Mouse (Mus musculus) gastrocnemius, postnatal 36 days (tissue): Measurements from ENCODE around the gene Lrrc51. TPM values are rescaled to one million over a fixed set of nuclear protein-coding genes. Genes with fewer than 3 reads are reported as not detected.
A peak's percentile ranks its signal among the peaks of the same experiment; 100 is the strongest.

Source experiments
- DNase-seq, 2 experiments: peaks; one replicate each; pipeline ENCODE4 v3.0.0; 2022
- intact Hi-C: fragments of 180-260 bp; cut with DNase I; formaldehyde crosslinking; loops from one replicate; pipeline ENCODE4 v1.15.1; 2025
- long read RNA-seq, 2 experiments: library from polyadenylated mRNA; stranded (forward); transcript quantifications; one replicate each; pipeline ENCODE4 v2.0.0; 2021
- total RNA-seq, 2 experiments: library from RNA; stranded (reverse); gene quantifications; 2 replicates each; pipeline ENCODE4 v1.2.3; 2021

The Lrrc51 gene
- total RNA-seq: 1 to 10 TPM; 2.9 to 3.2 TPM
- long read RNA-seq, experiment 1, transcript Lrrc51-206 (5 exons, 821 nt): major isoform, 7 of 18 reads
- long read RNA-seq, experiment 1, partial matches to known transcripts: 3 of 18 reads
- long read RNA-seq, experiment 1, other reads (novel, unspliced or antisense): 8 of 18 reads
- long read RNA-seq, experiment 2, partial matches to known transcripts: 2 of 7 reads
- long read RNA-seq, experiment 2, other reads (novel, unspliced or antisense): 2 of 7 reads

DNA sequence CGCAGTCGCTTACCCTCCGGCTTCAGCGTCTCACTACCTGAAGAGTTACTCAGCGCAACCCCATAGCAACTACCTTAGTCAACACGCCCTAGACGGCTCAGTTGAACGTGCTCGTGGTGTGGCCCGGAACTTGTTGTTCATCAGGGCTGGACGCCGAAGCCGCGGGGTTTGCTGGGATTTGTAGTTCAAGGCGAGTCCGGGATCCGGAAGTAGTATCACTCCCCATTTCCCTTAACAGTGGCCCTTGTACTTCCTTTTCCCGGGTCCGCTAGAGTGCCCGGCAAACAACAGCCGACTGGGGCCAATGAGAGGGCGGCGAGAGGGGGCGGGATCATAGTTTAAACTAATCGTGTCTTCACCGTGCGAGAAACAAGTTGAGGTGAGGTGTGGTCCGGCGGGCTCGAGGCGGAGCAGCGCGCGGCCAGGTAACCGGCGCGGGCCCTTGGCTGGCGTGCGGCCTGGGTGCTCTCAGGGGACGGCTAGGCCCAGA lies at the start of gene Lrrc51, which contains the start of gene Numa1:
TSS of gene Lrrc51 (minus strand) at position 145 of the 490 bp plus-strand sequence.
TSS of gene Numa1 (plus strand) at position 361 of the 490 bp plus-strand sequence.
- intact Hi-C loops: no loop called here
- peak; percentile 93 to 94 for DNase-seq

GRCm38 (mm10) chr7:101982735-101983134 lies 49.0 kb upstream of the Lrrc51 start:
- intact Hi-C loops: no loop called here

GRCm38 (mm10) chr7:101974505-101974904 lies 40.8 kb upstream of the Lrrc51 start:
- intact Hi-C loops: loop anchor here (5.0 kb wide), 1 partner anchor 57 kb away; no protein-coding TSS in a partner anchor
- DNase-seq: peak; percentile 38 to 69

More at GRCm38 (mm10) chr7:101982735-101983134, 49.0 kb upstream of the Lrrc51 start:
- no peak for DNase-seq

DNA sequence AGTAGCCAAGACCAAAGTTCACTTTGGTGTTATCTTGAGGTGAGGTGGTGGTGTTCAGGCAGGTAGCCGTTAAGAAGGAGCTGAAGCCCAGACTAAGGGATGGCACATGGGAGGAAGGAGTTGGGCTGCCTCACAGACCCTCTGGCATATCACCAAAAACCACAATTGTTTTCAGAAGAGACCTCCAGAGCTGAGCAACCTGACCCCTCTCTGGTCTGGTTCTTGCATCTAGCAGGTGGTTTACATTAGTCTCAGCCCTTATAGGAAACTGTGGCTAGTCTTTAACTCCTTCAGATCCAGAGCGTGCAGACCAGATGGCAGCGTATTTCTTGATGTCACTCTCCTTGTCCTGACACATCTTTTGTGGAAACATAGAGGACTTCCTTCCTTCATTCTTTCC lies 40.0 kb upstream of the Lrrc51 start:
- DNase-seq: no peak
- intact Hi-C loops: loop anchor here (5.0 kb wide), 1 partner anchor 56 kb away; no protein-coding TSS in a partner anchor

DNA sequence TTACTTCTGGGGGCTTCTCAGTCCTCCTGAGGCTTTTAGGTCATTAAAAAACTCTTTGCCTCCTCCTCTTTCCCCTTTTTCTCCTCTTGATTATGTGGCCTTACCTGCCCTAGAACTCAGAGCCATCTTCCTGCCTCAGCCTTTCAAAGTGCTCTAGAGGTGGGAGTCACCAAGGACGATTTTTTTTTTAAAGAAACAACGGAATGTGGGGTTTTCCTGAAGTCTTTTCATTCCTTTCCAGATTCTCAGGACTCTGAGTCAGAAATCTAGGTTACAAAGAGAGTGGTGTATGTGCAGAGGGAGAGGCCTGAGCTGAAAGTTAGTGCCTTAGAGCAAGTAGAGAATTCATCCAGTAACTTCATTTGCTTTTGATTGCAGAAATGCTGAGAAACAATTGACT lies 38.0 kb upstream of the Lrrc51 start:
- DNase-seq: no peak
- intact Hi-C loops: loop anchor here (5.0 kb wide), 1 partner anchor 54 kb away; no protein-coding TSS in a partner anchor

DNA sequence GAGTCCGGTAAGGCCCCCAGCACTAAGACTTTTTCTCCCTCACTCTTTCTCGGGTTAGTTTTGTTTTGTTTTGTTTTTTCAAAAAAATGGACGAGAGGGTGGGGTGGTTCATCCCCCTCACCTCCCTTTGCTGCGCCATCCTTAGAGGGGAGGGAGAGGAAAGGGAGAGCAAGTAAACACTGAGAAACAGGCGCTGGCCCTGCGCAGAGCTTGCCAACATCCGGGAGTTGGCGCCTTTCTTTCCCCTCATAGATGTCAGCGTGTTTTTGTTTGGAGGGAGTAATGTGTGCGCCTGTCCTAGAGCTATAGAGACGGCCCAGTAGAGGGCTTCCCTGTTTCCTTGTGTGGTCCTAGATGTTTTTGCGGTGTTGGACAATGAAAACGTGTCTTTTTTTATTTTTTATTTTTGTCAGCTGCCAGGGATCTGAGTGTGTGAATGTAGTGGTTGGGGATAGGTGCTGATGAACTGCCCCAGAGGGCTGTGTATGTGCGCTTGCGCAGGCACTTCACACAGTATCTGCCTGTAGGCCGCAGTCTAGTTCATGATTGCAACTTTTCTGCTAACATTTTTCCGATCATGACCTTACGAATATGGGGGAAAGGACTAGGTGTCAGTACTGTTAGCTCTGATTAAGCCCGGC lies 37.2 kb upstream of the Lrrc51 start:
- intact Hi-C loops: loop anchor here (5.0 kb wide), 1 partner anchor 54 kb away; no protein-coding TSS in a partner anchor
- DNase-seq: peak; percentile 58 to 75

DNA sequence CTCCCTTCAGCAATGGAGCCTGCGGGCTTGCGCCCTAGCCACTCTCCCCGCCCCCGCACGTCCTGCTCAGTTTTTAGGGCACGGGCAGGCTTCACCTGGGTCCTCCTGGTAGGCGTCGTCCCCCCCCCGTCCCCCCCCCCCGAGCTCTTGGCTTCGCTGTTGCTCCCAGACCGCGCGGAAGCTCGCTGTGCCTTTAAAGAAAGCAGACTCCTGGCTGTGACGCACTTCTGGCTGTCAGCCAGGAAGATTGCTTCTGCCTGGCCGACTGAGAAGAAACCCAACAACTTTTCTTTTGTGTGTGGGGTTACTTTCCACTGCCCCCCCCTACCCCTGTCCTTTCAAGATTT lies 36.7 kb upstream of the Lrrc51 start:
- intact Hi-C loops: loop anchor here (5.0 kb wide), 1 partner anchor 53 kb away; no protein-coding TSS in a partner anchor

DNA sequence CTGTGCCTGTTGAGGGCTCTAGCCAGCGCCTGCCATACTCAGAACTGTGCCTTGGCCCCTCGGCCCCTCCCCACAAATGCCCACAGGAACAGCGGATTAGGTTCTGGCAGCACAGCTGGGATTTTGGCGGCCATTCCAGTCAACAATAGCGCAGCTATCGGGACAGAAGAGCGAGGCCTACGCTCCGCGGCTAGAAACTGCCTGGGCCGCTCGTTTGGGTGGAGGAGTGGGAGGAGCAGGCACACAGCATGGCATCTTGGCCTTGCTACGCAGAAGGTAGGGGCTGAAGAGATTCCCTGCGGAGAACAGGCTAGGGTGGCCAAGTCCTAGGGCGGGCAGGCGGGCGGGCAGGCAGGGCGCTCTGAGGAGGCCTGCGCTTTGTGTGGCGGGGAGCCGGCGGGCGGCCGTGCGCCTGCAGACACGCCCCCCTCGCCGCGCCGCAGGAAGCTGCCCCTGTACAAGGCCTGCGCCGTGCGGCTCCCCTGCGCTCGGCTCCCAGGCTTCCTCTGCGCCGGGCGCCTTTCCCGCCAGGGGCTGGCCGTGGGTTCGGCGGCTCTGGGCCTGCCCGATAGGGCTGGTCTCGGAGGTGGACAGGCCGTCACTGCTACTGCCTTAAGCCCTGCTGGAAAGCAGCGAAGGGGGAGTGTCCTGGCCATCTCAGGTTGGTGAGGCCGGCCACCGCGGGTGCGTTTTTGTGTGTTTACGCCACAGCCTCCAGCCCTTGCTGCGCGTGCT lies 36.2 kb upstream of the Lrrc51 start:
- intact Hi-C loops: loop anchor here (5.0 kb wide), 1 partner anchor 53 kb away; no protein-coding TSS in a partner anchor
- DNase-seq: peak; percentile 75 to 83

More for the DNA sequence above, 36.7 kb upstream of the Lrrc51 start:
- DNase-seq: peak; percentile 87 to 90

GRCm38 (mm10) chr7:101968751-101969150 lies 35.1 kb upstream of the Lrrc51 start:
- DNase-seq: no peak
- intact Hi-C loops: no loop called here

GRCm38 (mm10) chr7:101967256-101967655 lies 33.6 kb upstream of the Lrrc51 start:
- DNase-seq: no peak
- intact Hi-C loops: no loop called here

GRCm38 (mm10) chr7:101965606-101966005 lies 31.9 kb upstream of the Lrrc51 start:
- no peak for DNase-seq
- intact Hi-C loops: no loop called here

- no peak for DNase-seq
- intact Hi-C loops: no loop called here
Observed at GRCm38 (mm10) chr7:101964551-101964950, 30.9 kb upstream of the Lrrc51 start.

DNA sequence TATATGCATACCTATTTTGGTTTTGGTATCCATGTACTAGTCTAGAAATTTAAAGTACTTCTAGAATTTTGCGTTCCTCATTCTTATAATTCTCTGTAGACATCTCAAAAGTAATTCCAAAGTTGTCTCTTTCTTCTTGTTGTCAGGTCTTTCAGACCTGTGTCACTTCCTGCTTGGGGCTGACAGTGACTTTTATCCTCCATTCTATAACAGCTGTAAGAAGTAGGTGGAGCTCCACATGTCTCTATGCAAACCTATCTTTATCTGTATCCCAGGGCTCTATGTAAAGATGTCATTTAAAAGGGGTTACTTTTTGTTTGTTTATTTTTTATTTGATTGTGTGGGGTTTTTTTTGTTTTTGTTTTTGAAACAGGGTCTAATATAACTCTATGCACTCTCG lies 29.9 kb upstream of the Lrrc51 start:
- intact Hi-C loops: no loop called here
- DNase-seq: no peak

GRCm38 (mm10) chr7:101962829-101963228 lies 29.1 kb upstream of the Lrrc51 start:
- DNase-seq: no peak
- intact Hi-C loops: no loop called here

- intact Hi-C loops: no loop called here
- DNase-seq: no peak
Observed at GRCm38 (mm10) chr7:101956911-101957310, 23.2 kb upstream of the Lrrc51 start.

- no peak for DNase-seq
- intact Hi-C loops: no loop called here
Observed at GRCm38 (mm10) chr7:101956481-101956880, 22.8 kb upstream of the Lrrc51 start.

DNA sequence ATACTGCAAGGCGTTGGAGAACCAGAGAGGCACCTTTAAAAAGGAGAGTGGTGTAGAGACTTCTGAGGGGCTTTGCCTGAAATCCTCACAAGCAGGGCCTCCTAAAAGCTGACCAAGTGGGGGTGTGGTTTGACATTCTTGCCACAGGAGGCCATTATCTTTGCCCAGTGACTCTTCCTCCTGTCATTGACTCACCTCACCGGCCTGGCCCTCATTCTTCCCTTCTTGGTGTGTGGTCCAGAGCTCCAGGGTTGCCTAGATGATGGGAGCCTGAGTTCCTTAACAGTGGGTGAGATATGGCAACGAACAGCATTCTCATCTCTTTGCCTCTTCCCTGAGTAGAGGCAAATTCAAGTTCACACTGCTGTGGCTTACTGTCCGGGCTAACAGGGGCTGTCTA lies 22.2 kb upstream of the Lrrc51 start:
- intact Hi-C loops: no loop called here
- no peak for DNase-seq

DNA sequence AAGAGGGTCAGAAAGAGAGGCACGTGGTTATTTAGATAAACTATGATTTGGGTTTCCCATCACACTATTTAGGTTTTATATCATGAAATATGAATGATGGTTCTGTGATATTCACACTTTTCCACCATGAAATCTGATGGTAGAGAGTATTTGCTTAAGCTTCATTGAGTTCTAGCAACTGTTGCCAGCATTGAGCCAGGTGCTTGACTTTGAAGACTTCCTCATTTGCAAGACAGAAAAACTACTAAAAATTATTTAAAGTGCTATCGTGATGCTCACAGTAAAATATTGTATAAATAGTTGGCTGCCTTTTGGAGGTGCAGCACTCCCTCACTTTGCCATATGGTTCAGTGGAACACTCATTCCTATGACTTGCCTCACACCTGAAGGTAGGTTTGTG lies 21.6 kb upstream of the Lrrc51 start:
- intact Hi-C loops: no loop called here
- DNase-seq: no peak

- intact Hi-C loops: no loop called here
- no peak for DNase-seq
Observed at GRCm38 (mm10) chr7:101954163-101954562, 20.5 kb upstream of the Lrrc51 start.

- intact Hi-C loops: no loop called here
- DNase-seq: no peak
Observed at GRCm38 (mm10) chr7:101952098-101952497, 18.4 kb upstream of the Lrrc51 start.

DNA sequence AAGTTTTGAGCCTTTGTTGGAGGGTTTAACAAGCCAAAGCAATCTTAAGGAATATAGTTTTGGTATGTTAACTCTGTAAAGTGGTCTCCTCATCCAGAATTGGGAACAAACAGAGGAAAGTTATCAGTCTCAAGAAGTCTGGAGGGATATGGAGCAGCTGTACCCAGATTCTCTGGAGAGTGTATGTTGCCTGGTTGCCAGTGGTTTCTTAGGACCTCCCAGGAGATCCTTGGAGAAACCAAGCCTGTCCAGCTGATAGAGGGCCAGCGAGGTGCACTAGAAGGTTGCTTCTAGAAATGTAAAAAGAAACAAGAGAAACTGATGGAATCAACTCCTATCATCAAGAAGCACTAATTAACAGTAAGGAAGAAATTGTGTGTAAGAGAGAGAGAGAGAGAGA lies 18.0 kb upstream of the Lrrc51 start:
- no peak for DNase-seq
- intact Hi-C loops: no loop called here
